Mouse (Mus musculus) spleen, embryonic (tissue): ENCODE results near the gene Rita1.

Experiments
- CTCF ChIA-PET: fragments of 350-600 bp; sonication (Branson Sonifier 250); formaldehyde crosslinking; loops from one replicate; lab custom pipeline; 2022; lab: Charles Lee

Rita1 gene

GRCm38 (mm10) chr5:120612442-120612821, at the start of gene Rita1, which contains the start of gene Ddx54:
Rita1 (minus strand) TSS chr5:120612589.
Ddx54 (plus strand) TSS chr5:120612739.
- CTCF ChIA-PET = interaction anchor here (0.7 to 1.2 kb wide), 3 partner anchors 9 to 102 kb away, joined by 4 to 16 read pairs (median 9); no protein-coding TSS in a partner anchor

DNA sequence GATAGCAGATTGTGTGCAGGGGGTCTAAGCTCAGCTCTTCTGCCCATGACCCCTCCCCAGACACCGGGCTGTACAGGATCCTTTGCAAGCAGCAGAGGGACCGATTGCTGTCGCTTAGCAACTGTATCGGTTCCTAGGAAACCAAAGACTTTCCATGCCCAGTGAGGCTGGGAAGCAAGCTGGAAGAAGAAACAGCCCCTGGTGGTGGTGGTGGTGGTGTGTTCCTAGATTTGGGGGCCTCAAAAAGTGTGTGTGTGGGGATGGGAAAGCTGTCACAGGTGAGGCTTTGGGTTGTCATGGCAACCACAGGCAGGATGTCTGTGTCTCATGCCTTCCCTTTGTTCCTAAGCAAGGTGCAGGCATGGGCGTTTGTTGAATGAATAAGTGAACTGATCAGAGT, 48.4 kb upstream of the Rita1 start:
- CTCF ChIA-PET = interaction anchor here (0.6 to 0.7 kb wide), 2 partner anchors 12 to 519 kb away, joined by 3 to 5 read pairs; no protein-coding TSS in a partner anchor

- CTCF ChIA-PET = no interaction called here
These were observed 43.9 kb upstream of the Rita1 start for GRCm38 (mm10) chr5:120656281-120656751.

- CTCF ChIA-PET = interaction anchor here (1.2 kb wide), 1 partner anchor 35 kb away, joined by 5 read pairs; no protein-coding TSS in a partner anchor
These were observed 41.5 kb upstream of the Rita1 start for GRCm38 (mm10) chr5:120653873-120654272.

- CTCF ChIA-PET = interaction anchor here (1.2 kb wide), 1 partner anchor 34 kb away, joined by 5 read pairs; no protein-coding TSS in a partner anchor
These were observed 40.7 kb upstream of the Rita1 start for GRCm38 (mm10) chr5:120652915-120653701.

GRCm38 (mm10) chr5:120651230-120651629, 38.8 kb upstream of the Rita1 start:
- CTCF ChIA-PET = interaction anchor here (0.7 to 3.1 kb wide), 7 partner anchors 13 to 64 kb away, joined by 3 to 14 read pairs (median 4); no protein-coding TSS in a partner anchor

- CTCF ChIA-PET = interaction anchor here (0.6 to 3.1 kb wide), 5 partner anchors 18 to 441 kb away, joined by 3 to 14 read pairs (median 4); no protein-coding TSS in a partner anchor
These were observed 37.5 kb upstream of the Rita1 start for GRCm38 (mm10) chr5:120649938-120650337.

DNA sequence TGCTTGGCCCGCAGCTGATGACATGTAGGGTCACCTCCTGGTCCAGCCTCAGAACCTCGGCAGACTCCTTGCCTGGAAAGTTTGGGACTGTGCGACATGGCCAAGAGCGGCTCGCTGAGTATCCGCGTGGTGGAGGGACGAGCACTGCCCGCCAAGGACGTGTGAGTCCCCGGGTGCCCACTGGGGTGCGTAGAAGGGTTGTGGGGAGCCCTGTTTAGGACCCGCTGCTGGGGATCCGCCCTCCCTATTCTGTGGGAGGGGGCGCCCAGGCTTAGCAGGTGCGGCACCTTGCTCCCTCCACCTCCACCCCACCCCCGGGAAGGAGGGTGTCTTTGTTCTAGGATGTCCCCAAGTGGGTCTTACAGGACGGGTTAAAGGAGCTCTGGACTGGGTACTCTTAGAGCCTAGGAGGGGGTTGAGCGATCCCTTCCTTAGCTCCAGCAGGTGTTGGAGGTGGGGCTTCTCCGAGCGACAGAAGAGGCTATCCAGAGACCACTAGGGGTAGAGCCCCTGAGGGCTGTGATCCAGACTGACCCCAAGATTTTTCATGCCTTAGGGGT, 37.1 kb upstream of the Rita1 start:
- CTCF ChIA-PET = interaction anchor here (0.6 to 3.1 kb wide), 9 partner anchors 9 to 442 kb away, joined by 3 to 14 read pairs (median 3); partner anchors contain the start of gene Cfap73

DNA sequence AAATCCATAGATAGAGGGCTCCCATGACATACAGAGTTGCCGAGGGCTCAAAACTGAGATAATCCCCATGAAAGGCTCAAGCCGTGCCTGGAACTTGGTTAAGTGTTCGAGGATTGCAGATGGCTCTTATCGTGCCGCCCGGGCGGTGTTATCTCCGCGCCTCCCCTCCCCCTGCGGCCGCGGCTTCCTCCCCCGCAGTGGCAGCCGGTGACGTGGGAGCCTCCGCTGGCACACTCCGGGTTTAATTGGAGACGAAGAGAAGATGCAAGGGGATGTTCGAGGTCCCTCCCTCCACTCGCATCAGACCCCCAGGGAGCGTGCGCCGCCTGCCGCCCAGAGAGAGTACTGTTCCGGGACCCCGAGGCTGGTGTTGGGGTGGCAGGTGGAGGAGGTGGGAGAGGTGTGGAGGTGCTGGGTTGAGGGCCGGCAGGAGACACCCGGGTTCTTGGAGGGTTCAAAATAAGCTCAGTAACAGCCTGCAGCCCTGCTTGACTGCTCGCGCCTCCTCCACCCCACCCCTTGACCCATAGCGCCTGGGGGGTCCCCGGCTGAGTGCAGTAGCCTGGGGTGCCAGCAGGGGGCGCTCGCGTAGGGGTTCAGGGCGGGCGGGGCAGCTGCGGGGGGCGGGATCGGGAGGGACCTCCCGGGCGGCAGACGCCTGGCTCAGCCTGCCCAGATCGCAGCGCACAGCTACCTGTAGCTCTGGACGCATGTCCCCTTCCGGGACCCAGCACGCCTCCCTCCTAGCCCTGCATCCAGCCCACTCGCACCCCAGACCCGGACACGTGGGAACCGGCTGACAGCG, 36.4 kb upstream of the Rita1 start, which contains the start of gene Rasal1:
Gene Rasal1 (plus strand): TSS at position 244 of the 805 bp plus-strand sequence.
- CTCF ChIA-PET = interaction anchor here (0.7 to 3.1 kb wide), 7 partner anchors 9 to 61 kb away, joined by 3 to 14 read pairs (median 4); partner anchors contain the start of gene Cfap73

- CTCF ChIA-PET = interaction anchor here (0.8 kb wide), 1 partner anchor 30 kb away, joined by 3 read pairs; no protein-coding TSS in a partner anchor
These were observed 35.6 kb upstream of the Rita1 start for GRCm38 (mm10) chr5:120647814-120648491.

- CTCF ChIA-PET = interaction anchor here (0.8 kb wide), 1 partner anchor 29 kb away, joined by 3 read pairs; no protein-coding TSS in a partner anchor
These were observed 35.0 kb upstream of the Rita1 start for GRCm38 (mm10) chr5:120647361-120647760.

DNA sequence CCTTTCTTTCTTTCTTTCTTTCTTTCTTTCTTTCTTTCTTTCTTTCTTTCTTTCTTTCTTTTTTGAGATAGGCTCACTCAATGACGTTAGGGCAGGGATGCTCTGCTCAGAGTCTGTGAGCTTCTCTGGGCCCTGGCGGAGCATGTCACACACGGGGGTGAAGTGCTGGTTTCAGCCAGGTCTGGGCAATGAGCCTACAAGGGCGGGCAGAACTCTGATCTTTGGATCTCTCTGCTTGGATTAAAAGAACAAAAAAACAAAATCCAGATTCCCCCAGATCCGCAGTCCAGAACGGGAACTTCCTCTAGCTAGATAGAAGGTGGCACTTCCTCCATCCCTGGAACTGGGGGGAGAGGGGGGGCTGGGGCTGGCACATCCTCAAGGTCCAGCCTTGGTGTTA, 33.5 kb upstream of the Rita1 start:
- CTCF ChIA-PET = no interaction called here

- CTCF ChIA-PET = interaction anchor here (0.6 kb wide), 1 partner anchor 12 kb away, joined by 4 read pairs; no protein-coding TSS in a partner anchor
These were observed 31.8 kb upstream of the Rita1 start for GRCm38 (mm10) chr5:120644227-120644626.

GRCm38 (mm10) chr5:120643365-120644085, 31.1 kb upstream of the Rita1 start:
- CTCF ChIA-PET = interaction anchor here (1.4 kb wide), 1 partner anchor 22 kb away, joined by 5 read pairs; no protein-coding TSS in a partner anchor

GRCm38 (mm10) chr5:120640094-120640493, 27.7 kb upstream of the Rita1 start:
- CTCF ChIA-PET = interaction anchor here (1.1 kb wide), 1 partner anchor 9 kb away, joined by 4 read pairs; the partner anchor contains the start of gene Rasal1

- CTCF ChIA-PET = interaction anchor here (0.6 kb wide), 1 partner anchor 44 kb away, joined by 9 read pairs; no protein-coding TSS in a partner anchor
These were observed 23.2 kb upstream of the Rita1 start for GRCm38 (mm10) chr5:120635633-120636032.

- CTCF ChIA-PET = no interaction called here
These were observed 22.5 kb upstream of the Rita1 start for GRCm38 (mm10) chr5:120634860-120635259.

- CTCF ChIA-PET = interaction anchor here (1.4 kb wide), 1 partner anchor 15 kb away, joined by 3 read pairs; the partner anchor contains the start of gene Rasal1
These were observed 21.7 kb upstream of the Rita1 start, which contains the start of gene Cfap73 for GRCm38 (mm10) chr5:120634131-120634530. Cfap73 (minus strand) TSS chr5:120634235.

GRCm38 (mm10) chr5:120631892-120632291, 19.5 kb upstream of the Rita1 start:
- CTCF ChIA-PET = interaction anchor here (0.5 to 1.6 kb wide), 3 partner anchors 12 to 90 kb away, joined by 3 to 4 read pairs (median 4); partner anchors contain the start of gene Rasal1
